Mouse (Mus musculus) intestine, embryonic 14.5 days (tissue): ENCODE results near the gene Tgm2. TPM values are rescaled to one million over a fixed set of nuclear protein-coding genes. Genes with fewer than 3 reads are reported as not detected.

Source experiments
- ATAC-seq: fragments of 200-750 bp; cut with Nextera tagmentation; replicated peaks from 2 replicates; pipeline ENCODE4 v1.8.0; 2017; ENCODE audit warnings: low read depth, moderate number of reproducible peaks, moderate TSS enrichment, moderate library complexity; ENCODE audit not compliant: low FRiP score, low TSS enrichment
- DNase-seq: peaks from one replicate; pipeline ENCODE4 v3.0.0-alpha.2; 2018; ENCODE audit warnings: low spot score
- H3K27ac ChIP-seq: fragments of 300-500 bp; sonication (generic); 2 replicates; pipeline ENCODE4 v1.5.1; 2014; ENCODE audit warnings: low read depth, mild to moderate bottlenecking, control low read depth
- H3K27me3 ChIP-seq: fragments of 300-500 bp; sonication (generic); replicated peaks from 2 replicates; pipeline ENCODE4 v1.6.1; 2014; ENCODE audit warnings: low read length, control low read depth; ENCODE audit not compliant: control insufficient read depth, insufficient read depth
- H3K36me3 ChIP-seq: fragments of 300-500 bp; sonication (generic); 2 replicates; pipeline ENCODE4 v1.6.1; 2014; ENCODE audit warnings: low read length, control low read depth; ENCODE audit not compliant: control insufficient read depth, insufficient read depth
- H3K4me1 ChIP-seq: fragments of 300-500 bp; sonication (generic); replicated peaks from 2 replicates; pipeline ENCODE4 v1.6.1; 2014; ENCODE audit warnings: low read length, control low read depth, mixed read lengths; ENCODE audit not compliant: control insufficient read depth, insufficient read depth
- H3K4me2 ChIP-seq: fragments of 300-500 bp; sonication (generic); 2 replicates; pipeline ENCODE4 v1.6.1; 2014; ENCODE audit warnings: low read length
- H3K4me3 ChIP-seq: fragments of 300-500 bp; sonication (generic); 2 replicates; pipeline ENCODE4 v1.5.1; 2014; ENCODE audit warnings: low read depth, low read length, control low read depth, mixed read lengths
- H3K9ac ChIP-seq: fragments of 300-500 bp; sonication (generic); 2 replicates; pipeline ENCODE4 v1.6.1; 2014; ENCODE audit warnings: mild to moderate bottlenecking, low read length
- H3K9me3 ChIP-seq: fragments of 300-500 bp; sonication (generic); 2 replicates; pipeline ENCODE4 v1.6.1; 2016; ENCODE audit warnings: low read length, control low read depth; ENCODE audit not compliant: control insufficient read depth
- WGBS: fragments of 180-500 bp; shearing (Covaris S2); extraction: QIAGEN DNeasy Blood & Tissue Kit; methylation state at CpG from one replicate; pipeline ENCODE4 v1.1.7; 2014; 5-methylcytosine and 5-hydroxymethylcytosine counted together
- polyA plus RNA-seq: library from polyadenylated mRNA; unstranded; fragments of >200 nt; fragmentation: Nextera tagmentation; extraction: Ambion mirVana; gene quantifications from 2 replicates; pipeline ENCODE4 v1.2.1, GENCODE M21; 2014

Tgm2 gene
- polyA plus RNA-seq, 1 experiment from 2014 or later = 59.7 TPM

GRCm38 (mm10) chr2:158121645-158122326 lies 24.4 kb downstream of the Tgm2 start:
- Histone ChIP-seq H3K27me3 (no peaks in the 10 kb centered on the region), H3K4me2 (no peak overlapping the region), H3K36me3 (peaks cover 21% of the 10 kb centered on the region), H3K9ac (no peak overlapping the region), H3K27ac (no peak overlapping the region), H3K9me3 (no peaks in the 10 kb centered on the region), H3K4me3 (no peak overlapping the region), H3K4me1 (peaks cover 15% of the 10 kb centered on the region)
- WGBS = 54% methylated on average over 10 of the region's 12 CpGs
- DNase-seq (no peak), ATAC-seq (0 out of 2 replicates have a peak, but pooled peaks have one; percentile 6)

GRCm38 (mm10) chr2:158120868-158121267 lies 25.4 kb downstream of the Tgm2 start:
- Histone ChIP-seq H3K4me3 (no peak overlapping the region), H3K36me3 (peaks cover 20% of the 10 kb centered on the region), H3K9ac (no peak overlapping the region), H3K4me1 (peaks cover 15% of the 10 kb centered on the region), H3K4me2 (no peak overlapping the region), H3K27ac (no peak overlapping the region), H3K27me3 (no peaks in the 10 kb centered on the region), H3K9me3 (no peaks in the 10 kb centered on the region)
- ATAC-seq (no peak), DNase-seq (no peak)
- 79% methylated on average over 3 of the region's 3 CpGs for WGBS

- H3K4me2 ChIP-seq = no peak overlapping the region
- ATAC-seq = no peak
- H3K4me3 ChIP-seq = no peak overlapping the region
- no peaks in the 10 kb centered on the region for H3K9me3 ChIP-seq
- H3K27me3 ChIP-seq = no peaks in the 10 kb centered on the region
- H3K36me3 ChIP-seq = peaks cover 13% of the 10 kb centered on the region
- no peak overlapping the region for H3K27ac ChIP-seq
- no peak for DNase-seq
- H3K4me1 ChIP-seq = peaks cover 15% of the 10 kb centered on the region
- H3K9ac ChIP-seq = no peak overlapping the region
- WGBS = 80% methylated on average over 8 of the region's 8 CpGs
Observed at GRCm38 (mm10) chr2:158120211-158120610, 26.0 kb downstream of the Tgm2 start.

- H3K4me3 ChIP-seq = no peak overlapping the region
- no peak for DNase-seq
- H3K9ac ChIP-seq = no peak overlapping the region
- no peak overlapping the region for H3K27ac ChIP-seq
- H3K9me3 ChIP-seq = no peaks in the 10 kb centered on the region
- peaks cover 22% of the 10 kb centered on the region for H3K4me1 ChIP-seq
- H3K27me3 ChIP-seq = no peaks in the 10 kb centered on the region
- H3K36me3 ChIP-seq = peaks cover 13% of the 10 kb centered on the region
- ATAC-seq = no peak
- no peak overlapping the region for H3K4me2 ChIP-seq
- WGBS = 73% methylated on average over 4 of the region's 4 CpGs
Observed at GRCm38 (mm10) chr2:158119145-158119544, 27.1 kb downstream of the Tgm2 start.

GRCm38 (mm10) chr2:158116653-158117052 lies 29.6 kb downstream of the Tgm2 start:
- no peaks in the 10 kb centered on the region for H3K9me3 ChIP-seq
- H3K27me3 ChIP-seq = no peaks in the 10 kb centered on the region
- no peak for DNase-seq
- H3K9ac ChIP-seq = no peak overlapping the region
- no peak overlapping the region for H3K4me2 ChIP-seq
- H3K36me3 ChIP-seq = peaks cover 9% of the 10 kb centered on the region
- no peak overlapping the region for H3K4me3 ChIP-seq
- 36% methylated on average over 6 of the region's 6 CpGs for WGBS
- peaks cover 22% of the 10 kb centered on the region for H3K4me1 ChIP-seq
- no peak overlapping the region for H3K27ac ChIP-seq
- ATAC-seq = no peak

- H3K36me3 ChIP-seq = peaks cover 9% of the 10 kb centered on the region
- H3K4me2 ChIP-seq = no peak overlapping the region
- H3K27ac ChIP-seq = no peak overlapping the region
- WGBS = 92% methylated on average over 3 of the region's 3 CpGs
- H3K9me3 ChIP-seq = no peaks in the 10 kb centered on the region
- no peak overlapping the region for H3K4me3 ChIP-seq
- H3K27me3 ChIP-seq = no peaks in the 10 kb centered on the region
- no peak for ATAC-seq
- DNase-seq = no peak
- peaks cover 19% of the 10 kb centered on the region for H3K4me1 ChIP-seq
- H3K9ac ChIP-seq = no peak overlapping the region
Observed at GRCm38 (mm10) chr2:158115838-158116453, 30.3 kb downstream of the Tgm2 start.

GRCm38 (mm10) chr2:158114931-158115330 lies 31.3 kb downstream of the Tgm2 start:
- no peak for ATAC-seq
- WGBS = 29% methylated on average over 5 of the region's 5 CpGs
- Histone ChIP-seq H3K4me2 (no peak overlapping the region), H3K27me3 (no peaks in the 10 kb centered on the region), H3K9me3 (no peaks in the 10 kb centered on the region), H3K36me3 (peaks cover 9% of the 10 kb centered on the region), H3K9ac (no peak overlapping the region), H3K27ac (no peak overlapping the region), H3K4me3 (no peak overlapping the region), H3K4me1 (peaks cover 21% of the 10 kb centered on the region)
- no peak for DNase-seq

GRCm38 (mm10) chr2:158113591-158114257 lies 32.5 kb downstream of the Tgm2 start:
- ATAC-seq (peak; percentile 61), DNase-seq (peak; percentile 78)
- no peaks in the 10 kb centered on the region for H3K27me3 ChIP-seq
- H3K27ac ChIP-seq = peak overlapping the region; percentile 69
- H3K4me2 ChIP-seq = peak overlapping the region; percentile 16
- peaks cover 32% of the 10 kb centered on the region for H3K4me1 ChIP-seq
- H3K36me3 ChIP-seq = peaks cover 9% of the 10 kb centered on the region
- H3K9me3 ChIP-seq = no peaks in the 10 kb centered on the region
- 26% methylated on average over 9 of the region's 9 CpGs for WGBS
- 0 out of 2 replicates have a peak overlapping the region, but pooled peaks have one; percentile 5 for H3K9ac ChIP-seq
- no peak overlapping the region for H3K4me3 ChIP-seq
